Mouse (Mus musculus): ENCODE data around the gene Asic4. TPM values are rescaled to one million over a fixed set of nuclear protein-coding genes. Genes with fewer than 3 reads are reported as not detected.

The Asic4 gene
- polyA plus RNA-seq, 1 experiment from 2014 or later, result 0.56 TPM

DNA sequence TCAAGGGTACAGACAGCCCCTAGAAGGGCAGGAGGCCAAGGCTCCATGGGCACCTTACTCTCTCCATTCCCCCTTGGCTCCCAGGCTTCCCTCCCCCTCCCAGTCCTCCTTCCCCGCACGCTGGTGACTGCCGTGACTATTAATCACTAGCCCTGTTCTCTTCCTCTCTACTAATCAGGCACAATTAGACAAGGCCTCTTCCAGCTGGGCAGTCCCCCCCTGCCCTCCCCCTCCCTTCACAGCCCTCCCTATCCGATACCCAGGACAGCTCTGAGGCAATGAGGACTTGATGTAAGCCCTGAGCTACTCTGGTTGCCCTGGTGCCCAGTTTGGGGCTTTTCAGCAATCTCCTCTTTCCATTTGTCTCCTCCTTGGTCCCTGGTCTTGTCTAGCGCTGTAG, 5.7 kb downstream of the Asic4 start:
- H3K27ac ChIP-seq (ENCODE audit: low read depth, low read length), result no peak overlapping the region
- ATAC-seq (replicated peaks; ENCODE audit: low FRiP score) (no peak), DNase-seq (ENCODE audit: low spot score) (no peak)
- 19% methylated on average over 5 of the region's 5 CpGs for WGBS
- no peak overlapping the region for H3K4me3 ChIP-seq (ENCODE audit: low read depth, low read length)
- H3K9me3 ChIP-seq (ENCODE audit: control insufficient read depth, low read length), result no peaks in the 10 kb centered on the region
- H3K4me2 ChIP-seq, result no peak overlapping the region
- peaks cover 29% of the 10 kb centered on the region for H3K4me1 ChIP-seq (replicated peaks; ENCODE audit: control insufficient read depth, insufficient read depth, low read length)
- H3K9ac ChIP-seq (ENCODE audit: low read depth, low read length), result no peak overlapping the region
- H3K27me3 ChIP-seq (replicated peaks; ENCODE audit: control insufficient read depth, insufficient read depth, low read length), result peaks cover 86% of the 10 kb centered on the region
- no peaks in the 10 kb centered on the region for H3K36me3 ChIP-seq (ENCODE audit: control insufficient read depth, insufficient read depth, low read length)

DNA sequence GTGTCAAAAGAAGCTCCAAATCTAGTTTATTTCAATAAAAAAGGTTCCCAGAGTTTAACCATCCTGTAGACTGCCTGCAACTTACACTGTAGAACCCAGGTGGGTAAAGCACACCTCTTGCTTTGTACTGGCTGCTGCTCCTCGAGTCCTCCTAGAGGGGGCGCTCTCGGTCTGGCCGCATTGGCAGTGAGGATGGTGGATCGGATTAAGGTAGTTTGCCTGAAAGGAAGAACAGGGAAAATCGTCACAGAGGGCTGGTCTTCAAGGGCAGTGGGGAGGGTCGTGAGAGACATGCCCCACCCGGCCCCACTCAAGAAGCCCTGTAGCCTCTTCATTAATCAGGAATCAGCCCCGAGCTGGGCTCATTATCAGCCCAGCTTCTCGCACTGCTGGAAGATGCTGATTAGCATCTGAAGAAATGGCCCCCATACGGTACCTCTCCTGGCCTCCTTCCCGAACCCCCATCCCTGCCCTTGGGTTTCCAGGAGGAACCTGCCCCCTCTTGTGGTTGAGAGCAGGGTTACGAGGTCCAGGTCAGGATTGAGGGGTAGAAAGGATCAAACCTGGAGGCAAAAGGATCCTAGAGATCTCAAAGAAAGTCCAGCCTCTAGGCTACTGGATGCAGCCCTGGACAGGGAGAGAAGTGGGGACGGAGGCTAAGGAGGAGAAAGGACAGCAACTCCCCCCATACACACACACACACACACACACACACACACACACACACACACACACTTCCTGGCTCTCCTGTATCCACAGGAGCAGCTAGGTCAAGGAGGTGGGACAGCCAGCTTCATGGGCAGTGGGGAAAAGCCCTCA, 6.7 kb downstream of the Asic4 start:
- no peak overlapping the region for H3K4me3 ChIP-seq (ENCODE audit: low read depth, low read length)
- H3K27ac ChIP-seq (ENCODE audit: low read depth, low read length), result no peak overlapping the region; the same call in 1 of the 2 replicates
- WGBS, result 11% methylated on average over 14 of the region's 14 CpGs
- 0 out of 2 replicates have a peak overlapping the region, but pooled peaks have one; percentile 9 for H3K9ac ChIP-seq (ENCODE audit: low read depth, low read length)
- no peak for ATAC-seq (replicated peaks; ENCODE audit: low FRiP score)
- no peak overlapping the region for H3K4me2 ChIP-seq
- peaks cover 76% of the 10 kb centered on the region for H3K27me3 ChIP-seq (replicated peaks; ENCODE audit: control insufficient read depth, insufficient read depth, low read length)
- H3K4me1 ChIP-seq (replicated peaks; ENCODE audit: control insufficient read depth, insufficient read depth, low read length), result peaks cover 25% of the 10 kb centered on the region
- no peak for DNase-seq (ENCODE audit: low spot score)
- no peaks in the 10 kb centered on the region for H3K9me3 ChIP-seq (ENCODE audit: control insufficient read depth, low read length)
- H3K36me3 ChIP-seq (ENCODE audit: control insufficient read depth, insufficient read depth, low read length), result no peaks in the 10 kb centered on the region

DNA sequence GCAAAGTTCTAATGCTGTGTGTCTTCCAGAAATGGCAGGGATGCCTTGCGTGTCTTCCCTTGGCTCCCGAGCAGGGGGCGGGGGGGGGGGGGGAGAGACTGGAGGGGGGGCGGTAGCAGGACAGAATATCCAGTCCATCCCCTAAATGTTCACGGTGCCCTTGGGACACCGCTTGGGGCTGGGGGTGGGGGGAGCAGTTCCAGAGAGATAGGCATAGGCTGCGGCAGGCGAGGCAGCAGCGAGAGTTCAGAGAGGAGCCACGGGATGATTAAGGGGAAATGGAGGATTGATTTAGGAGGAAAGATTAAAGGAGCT, 7.4 kb downstream of the Asic4 start:
- DNase-seq (ENCODE audit: low spot score) (no peak), ATAC-seq (replicated peaks; ENCODE audit: low FRiP score) (no peak)
- Histone ChIP-seq H3K36me3 (ENCODE audit: control insufficient read depth, insufficient read depth, low read length) (no peaks in the 10 kb centered on the region), H3K27ac (ENCODE audit: low read depth, low read length) (peak overlapping the region; percentile 64; the same call in 1 of the 2 replicates), H3K4me1 (replicated peaks; ENCODE audit: control insufficient read depth, insufficient read depth, low read length) (peaks cover 30% of the 10 kb centered on the region), H3K4me3 (ENCODE audit: low read depth, low read length) (peak overlapping the region; percentile 38; the same call in 1 of the 2 replicates), H3K9ac (ENCODE audit: low read depth, low read length) (peak overlapping the region; percentile 34; the same call in 1 of the 2 replicates), H3K27me3 (replicated peaks; ENCODE audit: control insufficient read depth, insufficient read depth, low read length) (peaks cover 69% of the 10 kb centered on the region), H3K9me3 (ENCODE audit: control insufficient read depth, low read length) (no peaks in the 10 kb centered on the region), H3K4me2 (peak overlapping the region; percentile 68)
- 7% methylated on average over 7 of the region's 10 CpGs for WGBS

DNA sequence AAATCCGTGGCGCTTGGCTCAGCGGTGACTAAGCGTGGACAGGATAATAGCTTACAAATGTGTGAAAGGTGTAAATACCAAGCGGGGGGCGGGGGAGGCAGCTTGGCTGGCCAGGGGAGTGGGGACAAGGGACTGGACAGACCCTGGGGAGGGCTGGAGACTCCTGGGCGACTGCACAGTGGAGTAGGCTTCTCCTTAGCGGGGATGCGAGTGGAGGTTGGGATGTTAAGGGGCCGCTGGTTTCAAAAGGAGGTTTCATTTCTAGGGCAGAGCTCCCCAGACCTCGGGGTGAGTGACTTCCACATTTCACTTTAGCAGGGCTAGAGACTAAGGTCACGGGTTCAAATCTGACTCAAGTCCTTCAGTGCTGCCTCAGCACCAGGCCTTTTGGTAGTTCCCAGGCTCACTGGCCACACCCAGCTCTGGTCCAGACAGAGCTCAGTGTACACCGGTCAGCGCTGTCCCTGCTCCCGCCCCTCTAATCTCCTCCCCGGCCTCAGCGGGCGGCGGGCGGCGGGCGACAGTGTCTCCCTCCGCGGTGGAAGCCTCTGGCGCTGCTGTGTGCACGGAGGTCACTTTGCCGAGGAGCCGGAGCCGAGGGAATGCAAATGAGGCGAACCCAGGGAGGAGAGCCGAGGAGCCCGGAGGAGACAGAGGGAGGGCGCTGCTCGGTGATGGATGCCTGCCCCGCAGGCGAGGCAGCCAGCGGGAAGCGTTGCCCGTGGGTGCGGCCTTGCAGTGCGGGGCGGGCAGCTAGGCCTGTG, 8.0 kb downstream of the Asic4 start:
- Histone ChIP-seq H3K4me3 (ENCODE audit: low read depth, low read length) (peak overlapping the region; percentile 38), H3K4me2 (peak overlapping the region; percentile 68), H3K9me3 (ENCODE audit: control insufficient read depth, low read length) (no peaks in the 10 kb centered on the region), H3K27me3 (replicated peaks; ENCODE audit: control insufficient read depth, insufficient read depth, low read length) (peaks cover 63% of the 10 kb centered on the region), H3K9ac (ENCODE audit: low read depth, low read length) (peak overlapping the region; percentile 37), H3K36me3 (ENCODE audit: control insufficient read depth, insufficient read depth, low read length) (no peaks in the 10 kb centered on the region), H3K4me1 (replicated peaks; ENCODE audit: control insufficient read depth, insufficient read depth, low read length) (peaks cover 34% of the 10 kb centered on the region), H3K27ac (ENCODE audit: low read depth, low read length) (peak overlapping the region; percentile 64)
- DNase-seq (ENCODE audit: low spot score) (peak; percentile 67), ATAC-seq (replicated peaks; ENCODE audit: low FRiP score) (peak; percentile 35)
- WGBS, result 4% methylated on average over 42 of the region's 42 CpGs

DNA sequence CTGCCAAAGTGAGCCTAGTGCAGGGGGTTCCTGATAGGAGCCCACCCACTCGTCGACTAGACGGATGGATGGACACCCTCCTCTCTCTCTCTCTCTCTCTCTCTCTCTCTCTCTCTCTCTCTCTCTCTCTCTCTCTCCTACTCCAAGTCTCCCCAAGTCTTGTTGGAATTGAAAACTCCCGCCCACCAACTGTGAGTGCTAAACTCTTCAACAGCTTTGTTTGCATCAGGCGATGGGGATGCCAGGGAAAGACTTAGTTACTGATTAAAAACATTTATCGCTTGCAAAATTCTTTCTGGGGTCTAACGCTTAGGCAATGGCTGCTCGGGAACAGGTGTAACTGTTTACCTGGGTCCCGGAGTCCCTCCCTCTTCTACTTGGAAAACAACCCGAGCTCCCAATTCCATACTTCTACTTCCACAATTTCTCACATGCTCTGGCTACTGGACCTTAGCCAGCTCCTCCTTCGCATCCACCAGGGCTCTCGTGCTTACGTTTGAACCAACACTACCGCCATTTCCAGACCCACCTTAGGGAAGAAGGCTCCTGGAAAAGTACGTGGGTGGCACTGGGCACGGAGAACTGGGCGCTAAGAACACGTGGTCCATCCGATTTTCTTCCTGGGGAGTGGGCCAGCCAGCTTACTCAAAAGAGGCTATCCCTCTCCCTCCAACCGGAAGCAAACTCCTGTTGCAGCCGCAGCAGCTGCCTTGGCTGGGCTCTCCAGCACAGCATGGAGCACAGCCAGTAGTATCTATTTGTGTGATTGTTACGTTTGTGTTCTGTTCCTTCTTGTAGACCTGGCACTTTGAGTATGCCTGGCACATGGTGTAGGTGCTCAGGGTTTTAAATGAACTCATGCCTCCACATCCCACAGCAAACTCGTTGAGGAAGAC, 8.8 kb downstream of the Asic4 start:
- Histone ChIP-seq H3K27ac (ENCODE audit: low read depth, low read length) (peak overlapping the region; percentile 64), H3K27me3 (replicated peaks; ENCODE audit: control insufficient read depth, insufficient read depth, low read length) (peaks cover 55% of the 10 kb centered on the region), H3K9me3 (ENCODE audit: control insufficient read depth, low read length) (no peaks in the 10 kb centered on the region), H3K4me3 (ENCODE audit: low read depth, low read length) (peak overlapping the region; percentile 38), H3K9ac (ENCODE audit: low read depth, low read length) (peak overlapping the region; percentile 37; the same call in 1 of the 2 replicates), H3K4me1 (replicated peaks; ENCODE audit: control insufficient read depth, insufficient read depth, low read length) (peaks cover 42% of the 10 kb centered on the region), H3K36me3 (ENCODE audit: control insufficient read depth, insufficient read depth, low read length) (no peaks in the 10 kb centered on the region), H3K4me2 (peak overlapping the region; percentile 68)
- DNase-seq (ENCODE audit: low spot score), result no peak
- no peak for ATAC-seq (replicated peaks; ENCODE audit: low FRiP score)
- 18% methylated on average over 23 of the region's 23 CpGs for WGBS

DNA sequence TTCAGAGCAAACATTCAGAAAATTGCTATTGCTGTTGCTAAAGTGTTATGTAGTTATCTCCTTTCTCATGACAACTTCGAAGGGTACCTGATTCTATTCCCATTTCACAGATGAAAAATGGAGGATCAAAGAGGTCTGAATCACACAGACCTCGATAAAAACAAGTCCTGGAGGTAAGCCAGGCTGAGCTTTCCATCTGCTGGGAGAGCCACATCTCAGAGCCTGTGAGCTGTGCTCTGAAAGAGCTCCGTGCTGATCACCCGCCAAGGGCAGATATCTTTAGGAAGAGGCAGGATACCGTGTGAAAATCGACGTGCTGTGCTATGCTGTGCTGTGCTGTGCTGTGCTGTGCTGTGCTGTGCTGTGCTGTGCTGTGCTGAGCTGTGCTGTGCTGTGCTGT, 10.1 kb downstream of the Asic4 start:
- Histone ChIP-seq H3K27me3 (replicated peaks; ENCODE audit: control insufficient read depth, insufficient read depth, low read length) (peaks cover 52% of the 10 kb centered on the region), H3K4me1 (replicated peaks; ENCODE audit: control insufficient read depth, insufficient read depth, low read length) (peaks cover 52% of the 10 kb centered on the region), H3K4me3 (ENCODE audit: low read depth, low read length) (no peak overlapping the region), H3K9me3 (ENCODE audit: control insufficient read depth, low read length) (no peaks in the 10 kb centered on the region), H3K9ac (ENCODE audit: low read depth, low read length) (no peak overlapping the region), H3K4me2 (no peak overlapping the region), H3K27ac (ENCODE audit: low read depth, low read length) (no peak overlapping the region), H3K36me3 (ENCODE audit: control insufficient read depth, insufficient read depth, low read length) (no peaks in the 10 kb centered on the region)
- DNase-seq (ENCODE audit: low spot score), result no peak
- no peak for ATAC-seq (replicated peaks; ENCODE audit: low FRiP score)
- 55% methylated on average over 7 of the region's 7 CpGs for WGBS

DNA sequence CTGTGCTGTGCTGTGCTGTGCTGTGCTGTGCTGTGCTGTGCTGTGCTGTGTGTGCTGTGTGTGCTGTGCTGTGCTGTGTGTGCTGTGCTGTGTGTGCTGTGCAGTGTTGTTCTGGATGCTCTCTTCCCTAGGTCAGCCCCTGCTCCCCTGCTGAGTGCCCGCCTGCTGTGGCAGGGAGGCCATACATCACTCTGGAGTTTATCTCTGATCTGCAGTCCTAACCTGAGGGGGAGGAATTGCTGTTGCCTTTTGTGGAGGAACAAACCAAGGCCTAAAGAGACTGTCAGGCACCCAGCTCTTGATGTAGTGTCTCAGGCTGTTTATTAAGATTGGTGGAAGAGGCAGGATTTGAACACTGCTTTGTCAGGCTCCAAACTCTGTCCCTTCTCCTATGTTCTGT, 12.4 kb downstream of the Asic4 start:
- Histone ChIP-seq H3K9ac (ENCODE audit: low read depth, low read length) (no peak overlapping the region), H3K9me3 (ENCODE audit: control insufficient read depth, low read length) (no peaks in the 10 kb centered on the region), H3K27ac (ENCODE audit: low read depth, low read length) (peak overlapping the region; percentile 68), H3K4me3 (ENCODE audit: low read depth, low read length) (no peak overlapping the region), H3K27me3 (replicated peaks; ENCODE audit: control insufficient read depth, insufficient read depth, low read length) (peaks cover 44% of the 10 kb centered on the region), H3K36me3 (ENCODE audit: control insufficient read depth, insufficient read depth, low read length) (no peaks in the 10 kb centered on the region), H3K4me1 (replicated peaks; ENCODE audit: control insufficient read depth, insufficient read depth, low read length) (peaks cover 43% of the 10 kb centered on the region), H3K4me2 (peak overlapping the region; percentile 7; the same call in 1 of the 2 replicates)
- peak; percentile 83 for ATAC-seq (replicated peaks; ENCODE audit: low FRiP score)
- DNase-seq (ENCODE audit: low spot score), result no peak
- WGBS, result 21% methylated on average over 1 of the region's 1 CpGs

DNA sequence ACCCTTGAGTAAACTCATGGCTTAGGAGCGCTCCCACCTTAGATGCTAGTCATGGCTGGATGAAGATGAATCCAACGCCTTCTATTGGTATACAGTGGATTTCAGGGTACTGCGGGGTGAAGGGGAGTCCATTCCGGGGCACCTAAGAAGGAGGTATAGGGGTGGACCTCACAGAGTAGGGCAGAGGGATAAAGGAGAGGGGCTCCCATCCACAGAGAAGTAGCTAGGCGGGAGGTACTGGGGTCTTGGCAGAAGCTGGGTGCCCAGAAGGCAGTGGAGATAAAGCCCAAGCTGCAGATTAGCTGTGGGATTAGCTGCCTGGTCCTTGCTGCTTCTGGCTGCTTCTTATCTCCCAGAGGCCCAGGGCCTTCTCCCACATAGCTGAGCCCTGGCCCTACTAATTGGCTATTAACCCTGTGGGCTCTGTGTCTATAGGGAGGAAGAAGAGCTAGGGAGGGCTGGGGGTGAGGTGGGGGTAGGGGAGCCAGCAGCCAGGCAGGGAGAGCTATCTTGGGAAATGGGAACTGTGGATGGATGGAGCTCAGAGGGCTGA, 13.5 kb downstream of the Asic4 start:
- Histone ChIP-seq H3K36me3 (ENCODE audit: control insufficient read depth, insufficient read depth, low read length) (no peaks in the 10 kb centered on the region), H3K4me1 (replicated peaks; ENCODE audit: control insufficient read depth, insufficient read depth, low read length) (peaks cover 33% of the 10 kb centered on the region), H3K9me3 (ENCODE audit: control insufficient read depth, low read length) (no peaks in the 10 kb centered on the region), H3K27me3 (replicated peaks; ENCODE audit: control insufficient read depth, insufficient read depth, low read length) (peaks cover 39% of the 10 kb centered on the region), H3K9ac (ENCODE audit: low read depth, low read length) (no peak overlapping the region), H3K4me3 (ENCODE audit: low read depth, low read length) (no peak overlapping the region), H3K27ac (ENCODE audit: low read depth, low read length) (peak overlapping the region; percentile 68), H3K4me2 (peak overlapping the region; percentile 48)
- WGBS, result 48% methylated on average over 5 of the region's 5 CpGs
- DNase-seq (ENCODE audit: low spot score) (no peak), ATAC-seq (replicated peaks; ENCODE audit: low FRiP score) (peak; percentile 89)
